8 mouse cellular contexts compared by ENCODE assay signal in the genomic region with DNA sequence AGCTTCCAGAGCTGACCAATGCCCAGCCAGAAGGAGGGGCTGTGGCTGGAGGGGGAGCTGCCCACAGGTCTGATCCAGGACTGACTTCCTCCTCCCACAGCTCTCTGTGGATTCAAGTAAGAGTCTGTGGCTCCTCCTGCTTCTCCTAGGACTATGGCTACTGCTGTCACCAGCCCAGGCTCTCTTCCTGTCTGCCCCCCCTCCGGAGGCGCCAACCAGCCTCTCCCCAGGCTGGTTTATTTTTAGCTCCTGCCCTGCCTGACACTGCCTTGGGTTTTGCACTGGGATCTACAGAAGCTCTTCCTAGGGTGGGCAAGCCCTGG. TPM values are rescaled to one million over a fixed set of nuclear protein-coding genes. Genes with fewer than 3 reads are reported as not detected.
DNase-seq lines count a peak whose midpoint lies in the region; ATAC-seq and TF ChIP-seq lines count a peak whose summit lies in the region.

No protein-coding gene starts in this region.

- no peak overlapping the region for H3K9ac ChIP-seq in kidney, embryonic 15.5 days

- no peak for TF ChIP-seq CTCF in thymus, adult 2 months (IDR thresholded peaks at IDR 0.05; ENCODE audit: borderline replicate concordance, control insufficient read depth, extremely low read depth, insufficient read depth, low read length, poor library complexity)

- 20% methylated on average over 2 of the region's 2 CpGs for WGBS in kidney, embryonic 15.5 days
- WGBS in thymus, adult 2 months, result 6% methylated on average over 2 of the region's 2 CpGs

- peak; percentile 86 for ATAC-seq in kidney, embryonic 15.5 days (replicated peaks; ENCODE audit: low FRiP score)

- no peak overlapping the region for H3K4me2 ChIP-seq in kidney, embryonic 15.5 days

- peak overlapping the region; percentile 76 for H3K27ac ChIP-seq in kidney, embryonic 15.5 days
- H3K27ac ChIP-seq in thymus, adult 2 months (ENCODE audit: control insufficient read depth, insufficient read depth, low read length), result no peak overlapping the region

- H3K4me3 ChIP-seq in kidney, embryonic 15.5 days (replicated peaks), result no peak overlapping the region
- no peak overlapping the region for H3K4me3 ChIP-seq in thymus, adult 2 months (ENCODE audit: control insufficient read depth, insufficient read depth, low read length)

- H3K9me3 ChIP-seq in kidney, embryonic 15.5 days (replicated peaks), result no peaks in the 10 kb centered on the region

- H3K36me3 ChIP-seq in kidney, embryonic 15.5 days, result peaks cover 7% of the 10 kb centered on the region; the same call in 1 of the 2 replicates
- H3K36me3 ChIP-seq in thymus, adult 2 months (ENCODE audit: control insufficient read depth, insufficient read depth, low read length), result no peaks in the 10 kb centered on the region

- peak; percentile 78 for DNase-seq in retina, adult 2 months (ENCODE audit: low read depth, low spot score)
- DNase-seq in retina, embryonic 14.5 days (ENCODE audit: low spot score), result no peak
- DNase-seq in heart, adult 8-10 months (ENCODE audit: low spot score), result peak; percentile 63
- peak; percentile 80 for DNase-seq in lung, postnatal 25 days (ENCODE audit: low spot score)
- DNase-seq in thymus, adult 2 months, result no peak
- DNase-seq in spleen, postnatal 4 days (ENCODE audit: low spot score in 2 of 2), result no peak
- DNase-seq in layer of hippocampus, postnatal 14 days (ENCODE audit: low spot score in 2 of 2), result no peak

- H3K4me1 ChIP-seq in kidney, embryonic 15.5 days, result peaks cover 23% of the 10 kb centered on the region
- peaks cover 16% of the 10 kb centered on the region for H3K4me1 ChIP-seq in thymus, adult 2 months (replicated peaks; ENCODE audit: control insufficient read depth, insufficient read depth, low read length)

- no peak for TF ChIP-seq POLR2A in thymus, adult 2 months (IDR thresholded peaks at IDR 0.05; ENCODE audit: control insufficient read depth, extremely low read depth, insufficient read depth, low read length, poor library complexity)

- no peaks in the 10 kb centered on the region for H3K27me3 ChIP-seq in kidney, embryonic 15.5 days
- no peaks in the 10 kb centered on the region for H3K27me3 ChIP-seq in thymus, adult 2 months (ENCODE audit: control insufficient read depth, insufficient read depth, low read length)

RNA-seq across cellular contexts. Expression of gene Pwwp2b, which starts 25.1 kb away (rescaled TPM):
- total RNA-seq in heart, adult 8-10 months (2022), result 10 to 100 TPM in 2 of 4 experiments, 1 to 10 TPM in 2; 8.1 to 12.5 (median 10.0) TPM
- 8.1 and 8.7 TPM in 2 replicates for polyA plus RNA-seq in kidney, embryonic 15.5 days (2015; fragmentation: Nextera tagmentation; extraction: Ambion mirVana)
- 6.3 and 7.4 TPM in 2 replicates for polyA plus RNA-seq in thymus, adult 2 months (2012; rRNA removed)
- 10 to 100 TPM; 27.6 to 30.4 TPM for total RNA-seq in layer of hippocampus, postnatal 14 days (2021)

Comparison
In these comparisons a context has a peak if more than half of its experiments do, and no peak if none do; other contexts are left out.
1. DNase-seq: peak in retina, adult 2 months (single experiment), heart, adult 8-10 months (single experiment) and lung, postnatal 25 days (single experiment); none in retina, embryonic 14.5 days (single experiment), thymus, adult 2 months (single experiment), spleen, postnatal 4 days (0 of 2) and layer of hippocampus, postnatal 14 days (0 of 2).